Mouse (Mus musculus) cerebellum, adult 2 months (tissue): ENCODE data around the gene Pfkfb4.

Experiments
- CTCF ChIP-seq: fragments of 200-500 bp; IDR thresholded peaks from 2 replicates; pipeline ENCODE4 v1.5.1; 2011; ENCODE audit warnings: low read depth, mild to moderate bottlenecking, control low read depth, low read length, moderate library complexity, borderline replicate concordance; ENCODE audit not compliant: insufficient read depth
- POLR2A ChIP-seq: fragments of 200-500 bp; IDR thresholded peaks from 2 replicates; pipeline ENCODE4 v1.6.1; 2011; ENCODE audit warnings: low read length, control low read depth, borderline replicate concordance; ENCODE audit not compliant: insufficient read depth

- no peak for TF ChIP-seq POLR2A
- no peak for TF ChIP-seq CTCF
Observed at GRCm38 (mm10) chr9:109008994-109009635, 17.5 kb downstream of the Pfkfb4 start.
